Mouse (Mus musculus) inflammation-experienced regulatory T-cells, adult 16 weeks (primary cell): Measurements from ENCODE around the gene Rxylt1. TPM values are rescaled to one million over a fixed set of nuclear protein-coding genes. Genes with fewer than 3 reads are reported as not detected.

Experiments
- polyA plus RNA-seq: library from polyadenylated mRNA; unstranded; fragments of 100-300 nt; shearing (Covaris generic); gene quantifications from one replicate; pipeline ENCODE4 v1.2.1, GENCODE M21; 2017

Rxylt1 gene
- 38.4 TPM for polyA plus RNA-seq

GRCm38 (mm10) chr10:122096980-122097844 is at the start of gene Rxylt1:
Rxylt1 (minus strand) TSS chr10:122097371.

GRCm38 (mm10) chr10:122046904-122047726 is 50.1 kb downstream of the Rxylt1 start, which contains the start of gene Srgap1:
Srgap1 (minus strand) TSS chr10:122047315.

Other genes with a start within 250 kb of the Rxylt1 start
- gene Srgap1, start 50.1 kb downstream of the Rxylt1 start, polyA plus RNA-seq, result 0.11 TPM